Mouse (Mus musculus) thymus, postnatal 4 days (tissue): ENCODE measurements around the gene Rnase9.

Experiments used
- DNase-seq: peaks from one replicate; pipeline ENCODE4 v3.0.0; 2021

The Rnase9 gene

GRCm38 (mm10) chr14:51041769-51042168, at the start of gene Rnase9:
Rnase9 (minus strand) TSS chr14:51041869.
- no peak for DNase-seq

GRCm38 (mm10) chr14:51090077-51090781, 48.6 kb upstream of the Rnase9 start:
- peak; percentile 85 for DNase-seq

- DNase-seq = peak; percentile 28
Observed at GRCm38 (mm10) chr14:51089674-51090076, 48.0 kb upstream of the Rnase9 start.

- DNase-seq = peak; percentile 97
Observed at GRCm38 (mm10) chr14:51088970-51089673, 47.5 kb upstream of the Rnase9 start.

GRCm38 (mm10) chr14:51088166-51088969, 46.7 kb upstream of the Rnase9 start:
- peak; percentile 87 for DNase-seq

GRCm38 (mm10) chr14:51087762-51088161, 46.1 kb upstream of the Rnase9 start:
- no peak for DNase-seq

GRCm38 (mm10) chr14:51085911-51086310, 44.2 kb upstream of the Rnase9 start:
- no peak for DNase-seq

GRCm38 (mm10) chr14:51085086-51085485, 43.4 kb upstream of the Rnase9 start:
- DNase-seq = no peak

GRCm38 (mm10) chr14:51083805-51084204, 42.1 kb upstream of the Rnase9 start:
- no peak for DNase-seq

- DNase-seq = peak; percentile 81
Observed at GRCm38 (mm10) chr14:51082599-51083581, 41.2 kb upstream of the Rnase9 start.

GRCm38 (mm10) chr14:51081035-51081434, 39.4 kb upstream of the Rnase9 start:
- no peak for DNase-seq

- no peak for DNase-seq
Observed at GRCm38 (mm10) chr14:51079180-51079579, 37.5 kb upstream of the Rnase9 start.

GRCm38 (mm10) chr14:51074335-51074734, 32.7 kb upstream of the Rnase9 start, which contains the start of gene Olfr750:
Olfr750 (minus strand) TSS chr14:51074435.
- no peak for DNase-seq

GRCm38 (mm10) chr14:51069617-51070016, 27.9 kb upstream of the Rnase9 start:
- peak; percentile 80 for DNase-seq

GRCm38 (mm10) chr14:51068956-51069355, 27.3 kb upstream of the Rnase9 start:
- DNase-seq = no peak

- no peak for DNase-seq
Observed at GRCm38 (mm10) chr14:51060761-51061160, 19.1 kb upstream of the Rnase9 start.

- DNase-seq = no peak
Observed at GRCm38 (mm10) chr14:51057401-51057831, 15.7 kb upstream of the Rnase9 start, which contains the start of gene Rnase12. Rnase12 (minus strand) TSS chr14:51057661.

- DNase-seq = no peak
Observed at GRCm38 (mm10) chr14:51054243-51055237, 12.9 kb upstream of the Rnase9 start.

GRCm38 (mm10) chr14:51053176-51053575, 11.5 kb upstream of the Rnase9 start:
- no peak for DNase-seq

GRCm38 (mm10) chr14:51051941-51052340, 10.3 kb upstream of the Rnase9 start:
- no peak for DNase-seq

GRCm38 (mm10) chr14:51050063-51050462, 8.4 kb upstream of the Rnase9 start, which contains the start of gene Rnase11:
Rnase11 (minus strand) TSS chr14:51050163.
- DNase-seq = no peak
